Mouse (Mus musculus): Measurements from ENCODE around the gene Phlda3. TPM values are rescaled to one million over a fixed set of nuclear protein-coding genes. Genes with fewer than 3 reads are reported as not detected.

Phlda3 gene
- polyA plus RNA-seq, 1 experiment from 2014 or later = 20.2 TPM

- no peak for DNase-seq (ENCODE audit: extremely low spot score, low spot score)
These were observed 2.3 kb upstream of the Phlda3 start for GRCm38 (mm10) chr1:135763503-135764205.

GRCm38 (mm10) chr1:135764206-135764528 is 1.8 kb upstream of the Phlda3 start:
- Histone ChIP-seq H3K27ac (no peak overlapping the region), H3K4me1 (peaks cover 54% of the 10 kb centered on the region), H3K27me3 (ENCODE audit: poor library complexity, severe bottlenecking) (peaks cover 53% of the 10 kb centered on the region), H3K4me3 (no peak overlapping the region), H3K9me3 (no peaks in the 10 kb centered on the region), H3K36me3 (replicated peaks) (peaks cover 10% of the 10 kb centered on the region)
- no peak for DNase-seq (ENCODE audit: extremely low spot score, low spot score)
- 68% methylated on average over 2 of the region's 2 CpGs for WGBS

More at GRCm38 (mm10) chr1:135763503-135764205, 2.3 kb upstream of the Phlda3 start:
- Histone ChIP-seq H3K27ac (no peak overlapping the region), H3K4me3 (no peak overlapping the region), H3K4me1 (peaks cover 53% of the 10 kb centered on the region), H3K27me3 (ENCODE audit: poor library complexity, severe bottlenecking) (peaks cover 49% of the 10 kb centered on the region), H3K36me3 (replicated peaks) (peaks cover 5% of the 10 kb centered on the region), H3K9me3 (no peaks in the 10 kb centered on the region)
- 78% methylated on average over 9 of the region's 9 CpGs for WGBS

GRCm38 (mm10) chr1:135766592-135767306 is 830 bp downstream of the Phlda3 start:
- Histone ChIP-seq H3K27ac (peak overlapping the region; percentile 91), H3K4me1 (peaks cover 50% of the 10 kb centered on the region), H3K4me3 (peak overlapping the region; percentile 65), H3K9me3 (no peaks in the 10 kb centered on the region), H3K36me3 (replicated peaks) (peaks cover 15% of the 10 kb centered on the region), H3K27me3 (ENCODE audit: poor library complexity, severe bottlenecking) (peaks cover 77% of the 10 kb centered on the region)
- no peak for DNase-seq (ENCODE audit: extremely low spot score, low spot score)
- 34% methylated on average over 30 of the region's 30 CpGs for WGBS

- Histone ChIP-seq H3K27ac (0 out of 2 replicates have a peak overlapping the region, but pooled peaks have one; percentile 91), H3K4me1 (peaks cover 50% of the 10 kb centered on the region), H3K36me3 (replicated peaks) (peaks cover 15% of the 10 kb centered on the region), H3K27me3 (ENCODE audit: poor library complexity, severe bottlenecking) (peaks cover 77% of the 10 kb centered on the region), H3K4me3 (peak overlapping the region; percentile 65), H3K9me3 (no peaks in the 10 kb centered on the region)
- WGBS = 85% methylated on average over 4 of the region's 4 CpGs
- DNase-seq (ENCODE audit: extremely low spot score, low spot score) = no peak
These were observed 1.5 kb downstream of the Phlda3 start for GRCm38 (mm10) chr1:135767324-135767890.

DNA sequence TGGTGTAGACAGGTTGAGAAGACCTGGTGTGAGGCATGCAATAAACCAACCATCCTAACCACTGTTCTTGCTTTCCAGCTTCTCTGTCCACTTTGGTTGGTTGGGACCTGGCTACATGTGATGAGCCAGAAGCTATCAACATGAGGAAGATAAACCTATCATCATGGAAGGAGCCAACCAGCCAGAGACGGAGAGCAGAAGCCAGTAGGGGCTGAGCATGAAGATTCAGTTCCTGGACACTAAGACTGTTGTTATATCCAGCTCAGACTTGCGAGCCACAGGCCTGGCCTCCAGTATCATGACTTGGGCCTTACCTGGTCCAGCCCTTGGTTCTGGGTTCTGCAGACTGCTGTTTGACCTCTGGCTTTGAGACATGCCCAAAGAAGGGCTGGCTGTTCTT is 2.5 kb downstream of the Phlda3 start:
- Histone ChIP-seq H3K4me1 (peaks cover 49% of the 10 kb centered on the region), H3K36me3 (replicated peaks) (peaks cover 15% of the 10 kb centered on the region), H3K9me3 (no peaks in the 10 kb centered on the region), H3K27me3 (ENCODE audit: poor library complexity, severe bottlenecking) (peaks cover 77% of the 10 kb centered on the region), H3K4me3 (no peak overlapping the region), H3K27ac (no peak overlapping the region)
- DNase-seq (ENCODE audit: extremely low spot score, low spot score) = no peak
- WGBS = 91% methylated on average over 2 of the region's 2 CpGs

GRCm38 (mm10) chr1:135770237-135770636 is 4.3 kb downstream of the Phlda3 start:
- H3K9me3 ChIP-seq = no peaks in the 10 kb centered on the region
- DNase-seq (ENCODE audit: extremely low spot score, low spot score) = no peak
- no peak overlapping the region for H3K4me3 ChIP-seq
- H3K4me1 ChIP-seq = peaks cover 37% of the 10 kb centered on the region
- 76% methylated on average over 7 of the region's 7 CpGs for WGBS
- no peak overlapping the region for H3K27ac ChIP-seq
- peaks cover 15% of the 10 kb centered on the region for H3K36me3 ChIP-seq (replicated peaks)
- peaks cover 62% of the 10 kb centered on the region for H3K27me3 ChIP-seq (ENCODE audit: poor library complexity, severe bottlenecking)

- H3K9me3 ChIP-seq = no peaks in the 10 kb centered on the region
- H3K36me3 ChIP-seq (replicated peaks) = peaks cover 15% of the 10 kb centered on the region
- peaks cover 29% of the 10 kb centered on the region for H3K4me1 ChIP-seq
- no peak for DNase-seq (ENCODE audit: extremely low spot score, low spot score)
- H3K27me3 ChIP-seq (ENCODE audit: poor library complexity, severe bottlenecking) = peaks cover 54% of the 10 kb centered on the region
- H3K27ac ChIP-seq = 0 out of 2 replicates have a peak overlapping the region, but pooled peaks have one; percentile 31
- 77% methylated on average over 12 of the region's 12 CpGs for WGBS
- no peak overlapping the region for H3K4me3 ChIP-seq
These were observed 5.1 kb downstream of the Phlda3 start for GRCm38 (mm10) chr1:135770896-135771572.

- WGBS = 79% methylated on average over 8 of the region's 8 CpGs
- Histone ChIP-seq H3K36me3 (replicated peaks) (peaks cover 15% of the 10 kb centered on the region), H3K4me1 (peaks cover 23% of the 10 kb centered on the region), H3K4me3 (no peak overlapping the region), H3K9me3 (no peaks in the 10 kb centered on the region), H3K27ac (no peak overlapping the region), H3K27me3 (ENCODE audit: poor library complexity, severe bottlenecking) (peaks cover 49% of the 10 kb centered on the region)
- no peak for DNase-seq (ENCODE audit: extremely low spot score, low spot score)
These were observed 5.7 kb downstream of the Phlda3 start for GRCm38 (mm10) chr1:135771573-135771970.

DNA sequence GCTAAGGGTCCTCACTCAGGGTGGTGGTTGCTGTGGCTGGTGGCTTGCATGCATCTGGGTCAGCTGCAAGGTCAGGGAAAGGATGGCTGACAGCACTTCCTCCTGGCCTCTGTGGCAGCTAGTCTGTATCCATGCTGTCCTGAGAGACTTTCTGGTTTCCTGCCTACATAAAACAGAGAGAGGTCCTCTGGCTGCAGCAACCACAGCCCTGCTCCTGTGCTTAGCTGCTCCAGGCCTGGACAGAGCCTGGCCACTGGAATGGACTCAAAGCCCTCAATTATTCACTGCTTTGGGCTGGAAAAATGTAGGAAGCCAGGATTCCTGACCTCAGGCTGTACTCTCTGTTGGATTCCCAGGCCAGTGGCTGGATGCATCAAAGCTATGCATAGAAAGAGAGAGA is 10.7 kb downstream of the Phlda3 start:
- H3K36me3 ChIP-seq (replicated peaks) = no peaks in the 10 kb centered on the region
- H3K9me3 ChIP-seq = no peaks in the 10 kb centered on the region
- H3K4me1 ChIP-seq = peaks cover 27% of the 10 kb centered on the region
- H3K27me3 ChIP-seq (ENCODE audit: poor library complexity, severe bottlenecking) = peaks cover 28% of the 10 kb centered on the region
- H3K4me3 ChIP-seq = no peak overlapping the region
- DNase-seq (ENCODE audit: extremely low spot score, low spot score) = no peak
- H3K27ac ChIP-seq = no peak overlapping the region

DNA sequence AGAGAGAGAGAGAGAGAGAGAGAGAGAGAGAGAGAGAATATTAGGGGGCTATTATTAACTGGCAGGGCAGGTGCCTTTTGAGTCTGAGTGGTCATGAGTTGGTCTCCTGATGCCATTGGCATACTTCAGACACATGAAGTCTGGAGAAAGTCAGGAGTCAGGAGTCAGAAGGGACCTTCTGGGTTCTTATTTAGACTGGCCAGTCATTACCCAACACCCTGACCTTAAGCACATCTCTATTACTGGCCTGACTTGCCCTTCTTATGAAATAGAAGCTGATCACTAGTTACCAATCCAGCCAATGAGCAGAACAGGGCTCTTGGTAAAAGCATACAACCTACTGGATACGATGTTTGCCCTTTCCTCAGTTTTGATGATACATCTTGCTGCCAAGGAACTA is 11.1 kb downstream of the Phlda3 start:
- DNase-seq (ENCODE audit: extremely low spot score, low spot score) = no peak
- no peak overlapping the region for H3K4me3 ChIP-seq
- no peaks in the 10 kb centered on the region for H3K9me3 ChIP-seq
- peaks cover 27% of the 10 kb centered on the region for H3K27me3 ChIP-seq (ENCODE audit: poor library complexity, severe bottlenecking)
- H3K36me3 ChIP-seq (replicated peaks) = no peaks in the 10 kb centered on the region
- H3K4me1 ChIP-seq = peaks cover 27% of the 10 kb centered on the region
- 96% methylated on average over 1 of the region's 1 CpGs for WGBS
- H3K27ac ChIP-seq = no peak overlapping the region

GRCm38 (mm10) chr1:135778780-135779535 is 13.0 kb downstream of the Phlda3 start, which contains the start of gene Tnni1:
Tnni1 (plus strand) TSS chr1:135779434.
- peak within 1 kb of the TSS; percentile 67 for H3K27ac ChIP-seq
- no peak within 1 kb of the TSS for H3K4me3 ChIP-seq
- 36% methylated on average over 22 of the region's 22 CpGs for WGBS
- DNase-seq (ENCODE audit: extremely low spot score, low spot score) = no peak
- H3K36me3 ChIP-seq (replicated peaks) = no peaks in the 10 kb centered on the region
- peaks cover 27% of the 10 kb centered on the region for H3K27me3 ChIP-seq (ENCODE audit: poor library complexity, severe bottlenecking)
- peaks cover 38% of the 10 kb centered on the region for H3K4me1 ChIP-seq
- H3K9me3 ChIP-seq = no peaks in the 10 kb centered on the region

GRCm38 (mm10) chr1:135780649-135781048 is 14.7 kb downstream of the Phlda3 start:
- Histone ChIP-seq H3K9me3 (no peaks in the 10 kb centered on the region), H3K27me3 (ENCODE audit: poor library complexity, severe bottlenecking) (peaks cover 27% of the 10 kb centered on the region), H3K27ac (no peak overlapping the region), H3K4me3 (no peak overlapping the region), H3K4me1 (peaks cover 38% of the 10 kb centered on the region), H3K36me3 (replicated peaks) (no peaks in the 10 kb centered on the region)
- WGBS = 69% methylated on average over 4 of the region's 4 CpGs
- DNase-seq (ENCODE audit: extremely low spot score, low spot score) = no peak
